Mouse (Mus musculus) kidney, postnatal 4 days (tissue): Measurements from ENCODE around the gene En1.

ENCODE experiments used
- DNase-seq, 2 experiments: peaks; one replicate each; pipeline ENCODE4 v3.0.0; 2021; ENCODE audit warnings: mixed read lengths in 2 of 2

En1 gene

GRCm38 (mm10) chr1:120600516-120601252, 1.5 kb upstream of the En1 start:
- DNase-seq, result no peak

- DNase-seq, result peak in 1 of 2 experiments; percentile 21
Observed at GRCm38 (mm10) chr1:120601253-120601836, 873 bp upstream of the En1 start.

- peak; percentile 49 to 59 for DNase-seq
Observed at GRCm38 (mm10) chr1:120602876-120603655, 848 bp downstream of the En1 start.

- DNase-seq, result peak; percentile 41 to 51
Observed at GRCm38 (mm10) chr1:120603656-120604051, 1.4 kb downstream of the En1 start.

GRCm38 (mm10) chr1:120604431-120605142, 2.4 kb downstream of the En1 start:
- peak in 1 of 2 experiments; percentile 19 for DNase-seq

- no peak for DNase-seq
Observed at GRCm38 (mm10) chr1:120605143-120605435, 2.9 kb downstream of the En1 start.

GRCm38 (mm10) chr1:120605521-120606310, 3.5 kb downstream of the En1 start:
- no peak for DNase-seq

- DNase-seq, result peak; percentile 51 to 68
Observed at GRCm38 (mm10) chr1:120606641-120607575, 4.7 kb downstream of the En1 start.

- DNase-seq, result no peak
Observed at GRCm38 (mm10) chr1:120607576-120608400, 5.6 kb downstream of the En1 start.

GRCm38 (mm10) chr1:120608461-120608860, 6.2 kb downstream of the En1 start:
- no peak for DNase-seq

- DNase-seq, result no peak
Observed at GRCm38 (mm10) chr1:120609611-120610010, 7.4 kb downstream of the En1 start.

- DNase-seq, result no peak
Observed at GRCm38 (mm10) chr1:120613461-120614306, 11.5 kb downstream of the En1 start.

GRCm38 (mm10) chr1:120614307-120615100, 12.3 kb downstream of the En1 start:
- DNase-seq, result no peak

GRCm38 (mm10) chr1:120615521-120615920, 13.3 kb downstream of the En1 start:
- no peak for DNase-seq

GRCm38 (mm10) chr1:120615927-120616326, 13.7 kb downstream of the En1 start:
- DNase-seq, result no peak

GRCm38 (mm10) chr1:120621383-120621782, 19.2 kb downstream of the En1 start:
- DNase-seq, result no peak

- DNase-seq, result no peak
Observed at GRCm38 (mm10) chr1:120626930-120627621, 24.9 kb downstream of the En1 start.

GRCm38 (mm10) chr1:120627622-120628001, 25.4 kb downstream of the En1 start:
- DNase-seq, result no peak
